Mouse (Mus musculus) layer of hippocampus, adult 2 months (tissue): ENCODE measurements at regions not wholly inside any gene's neighbourhood (a gene's known extent, or its start where the extent isn't known, plus 50 kb on each side); places are given as distances from the start of the nearest gene placed in this dataset.
A peak's percentile ranks its signal among the peaks of the same experiment; 100 is the strongest.

Source experiments
- DNase-seq, 2 experiments: peaks; one replicate each; pipeline ENCODE4 v3.0.0; 2022; ENCODE audit warnings: low spot score in 2 of 2
- H3K27ac ChIP-seq: fragments of 200-600 bp; 2 replicates; pipeline ENCODE4 v1.8.1; 2022
- H3K4me3 ChIP-seq: fragments of 200-600 bp; 2 replicates; pipeline ENCODE4 v1.8.1; 2022; ENCODE audit warnings: mild to moderate bottlenecking
- CTCF ChIP-seq: fragments of 200-600 bp; conservative IDR thresholded peaks from 2 replicates; pipeline ENCODE4 v1.8.1; 2022; ENCODE audit warnings: antibody characterized with exemption, mild to moderate bottlenecking, moderate library complexity

DNA sequence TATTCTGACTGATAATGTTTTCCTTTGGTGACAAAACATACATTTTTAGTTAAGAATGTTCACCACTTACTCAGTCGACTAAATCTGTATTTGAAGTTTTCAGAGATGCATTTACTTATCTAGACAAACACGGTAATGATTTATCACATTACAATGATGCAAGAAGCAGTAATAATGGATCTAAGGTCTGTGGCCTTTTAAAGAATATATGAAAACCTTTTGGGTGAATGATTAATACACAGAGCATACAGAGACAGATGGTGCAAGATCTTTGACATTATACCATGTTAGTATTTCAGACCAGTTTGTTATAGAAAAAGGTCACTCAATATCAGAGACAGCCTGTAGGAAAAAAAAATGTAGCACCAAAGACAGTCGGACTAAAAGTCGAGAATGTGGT is 1004.2 kb upstream of the Ncam2 start:
- no peak overlapping the region for H3K4me3 ChIP-seq
- no peak for DNase-seq
- TF ChIP-seq CTCF, result no peak

DNA sequence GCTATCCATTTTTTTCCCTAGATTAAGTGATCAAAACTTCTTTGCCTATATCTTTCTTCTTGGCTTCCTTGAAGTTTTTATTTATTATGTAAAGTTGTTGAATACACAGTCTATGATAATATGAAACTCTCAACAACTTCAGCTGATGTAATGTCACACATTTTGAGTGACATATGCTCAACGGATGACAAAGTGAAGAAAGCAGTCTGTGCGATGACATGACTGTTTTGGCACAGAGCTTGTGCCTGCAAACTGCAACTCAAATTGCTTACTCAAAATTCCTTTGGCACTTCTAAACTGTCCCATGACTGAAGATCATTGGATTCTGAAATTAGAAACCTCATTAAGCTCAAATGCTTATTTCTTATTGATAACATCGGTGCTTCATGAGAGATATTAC is 997.7 kb upstream of the Ncam2 start:
- Histone ChIP-seq H3K27ac (no peak overlapping the region), H3K4me3 (no peak overlapping the region)
- peak; percentile 12 to 22 for DNase-seq
- TF ChIP-seq CTCF, result no peak

More for the DNA sequence above, 1004.2 kb upstream of the Ncam2 start:
- no peak overlapping the region for H3K27ac ChIP-seq

DNA sequence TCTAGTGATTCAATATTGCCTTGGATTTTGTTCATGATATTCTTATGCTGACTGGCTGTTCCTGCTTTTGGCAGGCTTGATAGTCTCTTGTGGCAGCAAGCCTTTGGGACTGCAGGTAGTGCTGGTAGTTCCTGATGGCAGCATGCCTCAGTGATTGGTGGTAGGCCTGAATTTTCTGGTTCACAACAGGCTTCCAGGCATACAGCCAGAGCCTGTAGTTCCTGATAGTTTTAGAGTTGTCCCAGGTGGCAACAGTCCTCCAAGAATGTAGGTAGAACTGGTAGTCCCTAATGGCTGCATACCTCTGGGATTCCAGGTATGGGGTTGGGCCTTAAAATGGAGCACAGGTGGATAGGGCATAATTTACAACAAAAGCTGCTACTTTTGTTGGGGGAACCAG is 987.7 kb upstream of the Ncam2 start:
- Histone ChIP-seq H3K27ac (no peak overlapping the region), H3K4me3 (no peak overlapping the region)
- no peak for DNase-seq
- TF ChIP-seq CTCF, result no peak

DNA sequence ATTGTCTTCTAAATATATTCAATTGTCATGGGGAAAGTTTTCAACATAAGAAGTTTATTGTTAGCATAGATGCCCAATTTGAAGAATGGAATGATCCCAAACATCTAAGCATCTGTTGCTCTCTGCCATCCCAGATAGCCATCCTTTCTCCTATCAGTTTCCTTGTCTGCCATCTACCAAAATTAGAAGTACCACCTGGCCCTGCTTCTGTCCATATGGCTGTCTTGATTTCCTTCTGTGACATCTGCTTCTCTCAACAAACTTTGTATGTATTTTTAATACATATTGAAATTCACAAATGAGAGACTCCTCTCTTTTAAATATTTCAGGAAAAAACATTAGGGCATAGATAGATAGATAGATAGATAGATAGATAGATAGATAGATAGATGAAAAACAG is 945.1 kb upstream of the Ncam2 start:
- peak; percentile 64 to 65 for DNase-seq
- TF ChIP-seq CTCF, result no peak

DNA sequence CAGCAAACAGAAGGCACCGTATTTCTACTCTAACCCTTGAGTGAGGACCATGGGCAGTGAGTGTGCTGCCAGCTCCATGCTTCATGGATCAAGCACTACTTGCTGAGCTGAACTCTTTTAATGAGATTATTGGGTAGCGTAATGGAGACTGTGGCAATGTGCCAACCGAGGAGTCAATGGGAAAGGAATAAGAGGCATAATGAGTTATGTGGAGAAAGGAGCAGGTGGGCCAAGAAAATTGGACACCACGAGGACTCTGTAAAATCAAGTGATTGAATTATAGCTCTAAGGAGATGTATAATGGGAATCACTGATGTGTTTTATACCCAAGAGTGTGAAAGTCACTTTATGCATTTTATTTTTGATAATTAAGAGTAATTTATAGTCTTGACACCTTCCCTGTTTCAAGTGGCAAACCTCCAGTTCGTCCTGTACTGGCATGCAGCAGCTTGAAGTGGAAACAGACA is 934.3 kb upstream of the Ncam2 start:
- TF ChIP-seq CTCF, result no peak
- no peak for DNase-seq
- H3K4me3 ChIP-seq, result no peak overlapping the region
- no peak overlapping the region for H3K27ac ChIP-seq

More for the DNA sequence above, 945.1 kb upstream of the Ncam2 start:
- H3K27ac ChIP-seq, result no peak overlapping the region
- H3K4me3 ChIP-seq, result no peak overlapping the region

DNA sequence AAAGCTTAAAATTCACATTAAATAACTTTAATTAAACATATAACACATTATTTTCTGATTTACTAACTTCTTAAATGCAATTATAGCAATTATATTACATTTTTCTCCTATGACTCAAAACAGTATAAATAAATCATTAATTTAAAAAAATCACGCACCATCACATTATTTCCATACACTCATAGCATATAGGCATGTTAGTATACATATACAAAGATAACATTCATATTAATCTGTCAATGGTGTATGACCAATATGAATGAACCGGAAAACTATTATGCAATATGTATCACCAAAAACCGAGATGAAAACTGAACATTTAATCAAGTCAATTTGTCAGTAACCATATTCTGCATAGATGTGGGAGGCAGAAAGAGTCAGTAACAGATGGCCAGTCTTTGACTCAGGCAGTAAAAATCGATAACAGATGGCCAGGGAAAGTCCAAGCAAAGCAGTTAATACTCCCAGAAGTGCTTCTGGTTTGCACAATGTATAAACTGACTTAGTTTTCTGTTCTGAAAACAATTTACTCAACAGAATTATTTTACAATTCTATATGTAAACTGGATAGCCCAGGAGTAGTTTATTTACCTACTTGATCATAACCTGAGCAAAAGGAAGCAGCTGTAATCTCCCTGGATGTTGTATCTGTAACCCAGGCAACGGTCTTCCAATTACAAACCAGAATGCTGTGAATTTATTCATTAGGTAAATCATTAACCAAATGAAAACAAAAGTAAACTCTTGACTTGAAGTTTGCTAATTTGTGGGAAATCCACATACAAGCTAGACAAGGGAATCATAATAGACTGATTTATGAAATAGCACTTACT is 928.0 kb upstream of the Ncam2 start:
- TF ChIP-seq CTCF, result no peak
- H3K4me3 ChIP-seq, result no peak overlapping the region
- DNase-seq, result peak; percentile 49 to 80
- H3K27ac ChIP-seq, result peak overlapping the region; percentile 66
